Mouse (Mus musculus): ENCODE measurements around the gene Tpd52l2.

Tpd52l2 gene

GRCm38 (mm10) chr2:181472256-181472827, 24.6 kb upstream of the Tpd52l2 start:
- no peak for TF ChIP-seq GATA4 (IDR thresholded peaks at IDR 0.05; ENCODE audit: insufficient replicate concordance, low read length)

- no peak for TF ChIP-seq GATA4 (IDR thresholded peaks at IDR 0.05; ENCODE audit: insufficient replicate concordance, low read length)
These were observed 13.8 kb upstream of the Tpd52l2 start for GRCm38 (mm10) chr2:181483120-181483519.

- TF ChIP-seq GATA4 (IDR thresholded peaks at IDR 0.05; ENCODE audit: insufficient replicate concordance, low read length): no peak
These were observed 13.2 kb upstream of the Tpd52l2 start for GRCm38 (mm10) chr2:181483562-181484318.

- no peak for TF ChIP-seq GATA4 (IDR thresholded peaks at IDR 0.05; ENCODE audit: insufficient replicate concordance, low read length)
These were observed 12.3 kb upstream of the Tpd52l2 start for GRCm38 (mm10) chr2:181484456-181485233.

GRCm38 (mm10) chr2:181485741-181486140, 11.2 kb upstream of the Tpd52l2 start:
- TF ChIP-seq GATA4 (IDR thresholded peaks at IDR 0.05; ENCODE audit: insufficient replicate concordance, low read length): no peak

- no peak for TF ChIP-seq GATA4 (IDR thresholded peaks at IDR 0.05; ENCODE audit: insufficient replicate concordance, low read length)
These were observed 9.3 kb upstream of the Tpd52l2 start for GRCm38 (mm10) chr2:181487338-181488277.

GRCm38 (mm10) chr2:181491432-181492205, 5.3 kb upstream of the Tpd52l2 start:
- no peak for TF ChIP-seq GATA4 (IDR thresholded peaks at IDR 0.05; ENCODE audit: insufficient replicate concordance, low read length)

- no peak for TF ChIP-seq GATA4 (IDR thresholded peaks at IDR 0.05; ENCODE audit: insufficient replicate concordance, low read length)
These were observed 4.7 kb upstream of the Tpd52l2 start for GRCm38 (mm10) chr2:181492206-181492605.

- no peak for TF ChIP-seq GATA4 (IDR thresholded peaks at IDR 0.05; ENCODE audit: insufficient replicate concordance, low read length)
These were observed 3.6 kb upstream of the Tpd52l2 start, which contains the start of gene Abhd16b for GRCm38 (mm10) chr2:181493156-181493927. Gene Abhd16b (plus strand): TSS chr2:181493206.

GRCm38 (mm10) chr2:181494266-181494945, 2.5 kb upstream of the Tpd52l2 start:
- TF ChIP-seq GATA4 (IDR thresholded peaks at IDR 0.05; ENCODE audit: insufficient replicate concordance, low read length): no peak

- no peak for TF ChIP-seq GATA4 (IDR thresholded peaks at IDR 0.05; ENCODE audit: insufficient replicate concordance, low read length)
These were observed 661 bp upstream of the Tpd52l2 start for GRCm38 (mm10) chr2:181496281-181496680.

- no peak for TF ChIP-seq GATA4 (IDR thresholded peaks at IDR 0.05; ENCODE audit: insufficient replicate concordance, low read length)
These were observed 570 bp downstream of the Tpd52l2 start for GRCm38 (mm10) chr2:181497548-181497875.

- no peak for TF ChIP-seq GATA4 (IDR thresholded peaks at IDR 0.05; ENCODE audit: insufficient replicate concordance, low read length)
These were observed 1.7 kb downstream of the Tpd52l2 start for GRCm38 (mm10) chr2:181498644-181499043.

Data from liver, adult (tissue).